Mouse (Mus musculus): ENCODE measurements around the gene Cdkal1. TPM values are rescaled to one million over a fixed set of nuclear protein-coding genes. Genes with fewer than 3 reads are reported as not detected.

Cdkal1 gene
- polyA plus RNA-seq, 1 experiment from 2014 or later, result 25.9 TPM

DNA sequence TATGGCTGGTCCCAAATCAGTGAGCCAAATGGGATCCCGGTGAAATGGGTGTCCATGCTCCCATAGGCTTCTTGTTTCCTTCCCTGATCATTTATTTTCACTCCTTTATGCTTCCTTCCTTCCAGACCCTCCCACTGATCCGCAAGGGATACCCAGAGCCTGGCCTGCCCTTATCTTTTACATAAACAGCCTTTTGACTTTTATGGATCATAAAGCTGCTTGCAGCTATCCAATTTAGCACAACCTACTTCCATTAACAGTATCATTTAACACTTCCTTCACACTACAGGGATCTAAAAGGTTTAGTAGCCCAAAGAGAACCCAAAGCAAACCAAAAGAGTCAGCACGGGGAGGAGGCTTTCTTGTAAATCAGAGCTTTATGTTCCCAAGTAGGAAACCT is 570.4 kb downstream of the Cdkal1 start:
- Histone ChIP-seq H3K27ac (no peak overlapping the region; the same call in 1 of the 2 replicates), H3K36me3 (no peaks in the 10 kb centered on the region), H3K4me1 (peaks cover 21% of the 10 kb centered on the region), H3K9me3 (no peaks in the 10 kb centered on the region), H3K4me3 (no peak overlapping the region), H3K27me3 (ENCODE audit: insufficient read depth, poor library complexity, severe bottlenecking) (no peaks in the 10 kb centered on the region)
- WGBS, result 46% methylated on average over 3 of the region's 3 CpGs
- no peak for DNase-seq (ENCODE audit: low spot score)

- Histone ChIP-seq H3K36me3 (no peaks in the 10 kb centered on the region), H3K27me3 (ENCODE audit: insufficient read depth, poor library complexity, severe bottlenecking) (no peaks in the 10 kb centered on the region), H3K4me3 (no peak overlapping the region), H3K9me3 (no peaks in the 10 kb centered on the region), H3K4me1 (peaks cover 33% of the 10 kb centered on the region), H3K27ac (peak overlapping the region; percentile 78)
- peak; percentile 89 for DNase-seq (ENCODE audit: low spot score)
- WGBS, result 9% methylated on average over 6 of the region's 6 CpGs
Measured at GRCm38 (mm10) chr13:29281556-29281955, 573.9 kb downstream of the Cdkal1 start.

- DNase-seq (ENCODE audit: low spot score), result no peak
- Histone ChIP-seq H3K4me3 (no peak overlapping the region), H3K27ac (peak overlapping the region; percentile 29; the same call in 1 of the 2 replicates), H3K9me3 (no peaks in the 10 kb centered on the region), H3K27me3 (ENCODE audit: insufficient read depth, poor library complexity, severe bottlenecking) (no peaks in the 10 kb centered on the region), H3K36me3 (no peaks in the 10 kb centered on the region), H3K4me1 (peaks cover 35% of the 10 kb centered on the region)
- whole genome bisulfite sequencing, result 52% methylated on average over 4 of the region's 4 CpGs
Measured at GRCm38 (mm10) chr13:29278156-29278555, 577.3 kb downstream of the Cdkal1 start.

GRCm38 (mm10) chr13:29274296-29274695 is 581.2 kb downstream of the Cdkal1 start:
- Histone ChIP-seq H3K27ac (no peak overlapping the region), H3K27me3 (ENCODE audit: insufficient read depth, poor library complexity, severe bottlenecking) (no peaks in the 10 kb centered on the region), H3K36me3 (no peaks in the 10 kb centered on the region), H3K9me3 (no peaks in the 10 kb centered on the region), H3K4me1 (peaks cover 13% of the 10 kb centered on the region), H3K4me3 (no peak overlapping the region)
- DNase-seq (ENCODE audit: low spot score), result no peak
- WGBS, result 73% methylated on average over 11 of the region's 11 CpGs

GRCm38 (mm10) chr13:29273693-29274221 is 581.7 kb downstream of the Cdkal1 start:
- no peaks in the 10 kb centered on the region for H3K36me3 ChIP-seq
- WGBS, result 26% methylated on average over 4 of the region's 4 CpGs
- H3K4me3 ChIP-seq, result no peak overlapping the region
- H3K27me3 ChIP-seq (ENCODE audit: insufficient read depth, poor library complexity, severe bottlenecking), result no peaks in the 10 kb centered on the region
- peaks cover 12% of the 10 kb centered on the region for H3K4me1 ChIP-seq
- peak overlapping the region; percentile 52; the same call in 1 of the 2 replicates for H3K27ac ChIP-seq
- H3K9me3 ChIP-seq, result no peaks in the 10 kb centered on the region
- no peak for DNase-seq (ENCODE audit: low spot score)

DNA sequence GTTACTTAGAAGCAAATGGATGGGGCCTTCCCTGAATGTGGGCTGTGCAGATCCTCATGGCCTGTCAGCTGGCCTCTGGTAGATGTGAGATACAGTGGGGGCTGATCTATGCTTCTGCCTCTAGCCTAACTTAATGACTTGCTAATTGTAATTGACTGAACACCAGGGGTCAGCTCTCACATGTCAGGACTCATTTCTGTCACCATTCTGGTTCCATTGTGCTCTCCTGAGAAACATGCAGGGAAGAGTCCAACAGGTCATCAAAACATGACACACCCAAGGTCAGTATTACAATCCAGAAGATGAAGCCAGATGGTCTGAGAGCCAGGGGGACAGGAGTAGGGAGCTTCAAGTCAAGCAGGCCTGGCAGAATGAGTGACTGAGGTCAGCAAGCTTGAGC is 584.0 kb downstream of the Cdkal1 start:
- Histone ChIP-seq H3K4me1 (peaks cover 6% of the 10 kb centered on the region), H3K36me3 (no peaks in the 10 kb centered on the region), H3K4me3 (no peak overlapping the region), H3K9me3 (no peaks in the 10 kb centered on the region), H3K27me3 (ENCODE audit: insufficient read depth, poor library complexity, severe bottlenecking) (no peaks in the 10 kb centered on the region), H3K27ac (no peak overlapping the region)
- no peak for DNase-seq (ENCODE audit: low spot score)

GRCm38 (mm10) chr13:29264015-29264711 is 591.3 kb downstream of the Cdkal1 start:
- WGBS, result 79% methylated on average over 11 of the region's 11 CpGs
- H3K27me3 ChIP-seq (ENCODE audit: insufficient read depth, poor library complexity, severe bottlenecking), result no peaks in the 10 kb centered on the region
- no peaks in the 10 kb centered on the region for H3K36me3 ChIP-seq
- no peaks in the 10 kb centered on the region for H3K4me1 ChIP-seq
- no peaks in the 10 kb centered on the region for H3K9me3 ChIP-seq
- no peak overlapping the region for H3K4me3 ChIP-seq
- no peak overlapping the region for H3K27ac ChIP-seq
- no peak for DNase-seq (ENCODE audit: low spot score)

GRCm38 (mm10) chr13:29262164-29262563 is 593.3 kb downstream of the Cdkal1 start:
- Histone ChIP-seq H3K4me3 (no peak overlapping the region), H3K4me1 (no peaks in the 10 kb centered on the region), H3K9me3 (no peaks in the 10 kb centered on the region), H3K36me3 (no peaks in the 10 kb centered on the region), H3K27me3 (ENCODE audit: insufficient read depth, poor library complexity, severe bottlenecking) (no peaks in the 10 kb centered on the region), H3K27ac (no peak overlapping the region)
- 69% methylated on average over 4 of the region's 4 CpGs for WGBS
- no peak for DNase-seq (ENCODE audit: low spot score)

DNA sequence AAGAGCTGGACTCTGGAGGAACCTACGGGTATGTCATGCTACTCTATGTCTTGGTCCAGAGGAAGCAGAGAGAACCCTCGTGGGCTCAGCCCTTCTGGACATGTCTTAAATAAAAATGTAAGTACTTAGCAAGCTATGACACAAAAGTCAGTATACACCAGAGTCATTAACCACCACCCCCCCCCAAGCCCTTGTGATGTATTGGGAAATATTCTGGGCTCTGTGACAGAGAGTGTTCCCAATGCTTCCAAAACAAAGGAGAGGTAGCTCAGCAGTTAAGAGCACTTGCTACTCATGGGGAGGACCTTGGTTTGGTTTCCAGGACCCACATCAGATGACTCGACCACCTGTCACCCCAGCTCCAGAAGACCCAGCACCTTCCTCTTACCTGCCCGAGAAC is 606.9 kb downstream of the Cdkal1 start:
- no peaks in the 10 kb centered on the region for H3K36me3 ChIP-seq
- no peaks in the 10 kb centered on the region for H3K27me3 ChIP-seq (ENCODE audit: insufficient read depth, poor library complexity, severe bottlenecking)
- no peaks in the 10 kb centered on the region for H3K4me1 ChIP-seq
- H3K27ac ChIP-seq, result no peak overlapping the region
- no peak for DNase-seq (ENCODE audit: low spot score)
- H3K4me3 ChIP-seq, result no peak overlapping the region
- 77% methylated on average over 4 of the region's 4 CpGs for WGBS
- no peaks in the 10 kb centered on the region for H3K9me3 ChIP-seq

GRCm38 (mm10) chr13:29247800-29248199 is 607.7 kb downstream of the Cdkal1 start:
- DNase-seq (ENCODE audit: low spot score), result no peak
- Histone ChIP-seq H3K36me3 (no peaks in the 10 kb centered on the region), H3K27ac (no peak overlapping the region), H3K4me1 (no peaks in the 10 kb centered on the region), H3K27me3 (ENCODE audit: insufficient read depth, poor library complexity, severe bottlenecking) (no peaks in the 10 kb centered on the region), H3K9me3 (no peaks in the 10 kb centered on the region), H3K4me3 (no peak overlapping the region)
- WGBS, result 58% methylated on average over 3 of the region's 3 CpGs

DNA sequence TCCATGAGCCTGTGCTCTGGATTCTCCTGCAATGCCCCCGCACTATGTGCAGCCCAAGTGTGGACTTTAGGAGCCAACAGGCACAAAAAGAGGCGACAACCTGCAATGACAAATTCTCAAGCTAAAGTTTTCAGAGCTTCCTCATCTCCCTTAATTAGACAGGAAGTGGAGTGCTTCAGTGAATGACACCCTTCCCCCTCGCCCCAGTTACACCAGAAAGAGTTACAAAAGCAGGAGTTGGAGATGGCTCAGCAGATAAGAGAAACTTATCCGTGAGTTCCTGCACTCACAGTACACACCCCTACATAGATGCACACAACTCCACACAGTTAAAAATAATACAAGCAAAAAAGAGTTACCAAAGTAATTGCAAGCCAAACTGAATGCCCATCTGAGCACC is 620.4 kb downstream of the Cdkal1 start:
- Histone ChIP-seq H3K36me3 (no peaks in the 10 kb centered on the region), H3K27me3 (ENCODE audit: insufficient read depth, poor library complexity, severe bottlenecking) (no peaks in the 10 kb centered on the region), H3K9me3 (no peaks in the 10 kb centered on the region), H3K4me1 (no peaks in the 10 kb centered on the region), H3K4me3 (no peak overlapping the region), H3K27ac (no peak overlapping the region)
- no peak for DNase-seq (ENCODE audit: low spot score)
- 62% methylated on average over 4 of the region's 4 CpGs for WGBS

DNA sequence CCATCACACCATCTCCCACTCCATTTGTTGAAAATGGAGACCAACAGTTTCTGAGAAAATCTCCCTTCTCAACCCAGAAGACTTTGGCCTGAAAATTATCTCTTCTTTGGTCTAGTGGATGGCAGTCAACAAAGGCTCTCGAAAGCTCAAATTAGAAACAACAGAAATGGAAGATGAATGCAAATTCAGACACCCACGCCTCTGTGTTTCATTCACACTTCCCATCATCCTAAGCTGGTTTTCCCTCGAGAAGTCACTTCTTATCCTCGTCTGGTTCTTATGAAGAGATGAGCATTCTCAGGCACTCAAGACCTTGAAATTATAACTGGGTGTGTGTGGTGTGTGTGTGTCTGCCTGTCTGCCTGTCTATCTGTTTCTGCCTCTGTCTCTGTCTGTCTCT is 621.0 kb downstream of the Cdkal1 start:
- no peak overlapping the region for H3K4me3 ChIP-seq
- no peaks in the 10 kb centered on the region for H3K27me3 ChIP-seq (ENCODE audit: insufficient read depth, poor library complexity, severe bottlenecking)
- no peak for DNase-seq (ENCODE audit: low spot score)
- no peaks in the 10 kb centered on the region for H3K9me3 ChIP-seq
- H3K27ac ChIP-seq, result no peak overlapping the region
- no peaks in the 10 kb centered on the region for H3K36me3 ChIP-seq
- H3K4me1 ChIP-seq, result no peaks in the 10 kb centered on the region
- WGBS, result 70% methylated on average over 4 of the region's 4 CpGs

GRCm38 (mm10) chr13:29233970-29234369 is 621.5 kb downstream of the Cdkal1 start:
- DNase-seq (ENCODE audit: low spot score), result no peak
- no peaks in the 10 kb centered on the region for H3K4me1 ChIP-seq
- no peaks in the 10 kb centered on the region for H3K27me3 ChIP-seq (ENCODE audit: insufficient read depth, poor library complexity, severe bottlenecking)
- 85% methylated on average over 11 of the region's 11 CpGs for WGBS
- H3K9me3 ChIP-seq, result no peaks in the 10 kb centered on the region
- H3K27ac ChIP-seq, result no peak overlapping the region
- no peaks in the 10 kb centered on the region for H3K36me3 ChIP-seq
- no peak overlapping the region for H3K4me3 ChIP-seq

GRCm38 (mm10) chr13:29232681-29233080 is 622.8 kb downstream of the Cdkal1 start:
- no peaks in the 10 kb centered on the region for H3K4me1 ChIP-seq
- no peak for DNase-seq (ENCODE audit: low spot score)
- 58% methylated on average over 4 of the region's 4 CpGs for WGBS
- H3K9me3 ChIP-seq, result no peaks in the 10 kb centered on the region
- H3K4me3 ChIP-seq, result no peak overlapping the region
- H3K36me3 ChIP-seq, result no peaks in the 10 kb centered on the region
- H3K27ac ChIP-seq, result no peak overlapping the region
- no peaks in the 10 kb centered on the region for H3K27me3 ChIP-seq (ENCODE audit: insufficient read depth, poor library complexity, severe bottlenecking)
